Mouse (Mus musculus) kidney, adult 2 months (tissue): Measurements from ENCODE around the gene Cept1. TPM values are rescaled to one million over a fixed set of nuclear protein-coding genes. Genes with fewer than 3 reads are reported as not detected.

ENCODE experiments used
- DNase-seq: peaks from one replicate; pipeline ENCODE4 v3.0.0; 2021
- H3K27ac ChIP-seq: fragments of 200-500 bp; 2 replicates; pipeline ENCODE4 v1.5.1; 2012; ENCODE audit warnings: low read depth, low read length, control low read depth, inconsistent platforms; ENCODE audit not compliant: insufficient read depth
- H3K27me3 ChIP-seq: fragments of 200-500 bp; replicated peaks from 2 replicates; pipeline ENCODE4 v1.6.1; 2012; ENCODE audit warnings: mild to moderate bottlenecking, moderate library complexity, low read length, inconsistent platforms; ENCODE audit not compliant: control insufficient read depth, insufficient read depth
- H3K36me3 ChIP-seq: fragments of 200-500 bp; 2 replicates; pipeline ENCODE4 v1.6.1; 2012; ENCODE audit warnings: mild to moderate bottlenecking, moderate library complexity, low read length, inconsistent platforms; ENCODE audit not compliant: control insufficient read depth, insufficient read depth
- H3K4me1 ChIP-seq: fragments of 200-500 bp; 2 replicates; pipeline ENCODE4 v1.6.1; 2011; ENCODE audit warnings: low read length; ENCODE audit not compliant: control insufficient read depth, insufficient read depth
- H3K4me3 ChIP-seq: fragments of 200-500 bp; 2 replicates; pipeline ENCODE4 v1.5.1; 2011; ENCODE audit warnings: mild to moderate bottlenecking, low read depth, low read length, control low read depth; ENCODE audit not compliant: insufficient read depth
- CTCF ChIP-seq: fragments of 200-500 bp; conservative IDR thresholded peaks from 2 replicates; pipeline ENCODE4 v1.5.1; 2011; ENCODE audit warnings: low read depth, mild to moderate bottlenecking, control low read depth, low read length, moderate library complexity, mixed read lengths; ENCODE audit not compliant: insufficient read depth, insufficient read length
- POLR2A ChIP-seq: fragments of 200-500 bp; IDR thresholded peaks from one replicate; pipeline ENCODE4 v1.6.1; 2011; ENCODE audit warnings: low read depth, low read length, control low read depth
- WGBS: fragments of 180-500 bp; shearing (Covaris S2); methylation state at CpG from one replicate; pipeline ENCODE4 v1.1.7; 2018; 5-methylcytosine and 5-hydroxymethylcytosine counted together
- polyA plus RNA-seq: library from polyadenylated mRNA; depleted of rRNA; stranded (reverse); fragments of >200 nt; gene quantifications from 2 replicates; pipeline ENCODE4 v1.2.3, GENCODE M21; 2012

Gene Cept1
- polyA plus RNA-seq, 1 experiment: 20.6 TPM

GRCm38 (mm10) chr3:106494417-106494950 is 53.1 kb downstream of the Cept1 start:
- 71% methylated on average over 1 of the region's 1 CpGs for WGBS

DNA sequence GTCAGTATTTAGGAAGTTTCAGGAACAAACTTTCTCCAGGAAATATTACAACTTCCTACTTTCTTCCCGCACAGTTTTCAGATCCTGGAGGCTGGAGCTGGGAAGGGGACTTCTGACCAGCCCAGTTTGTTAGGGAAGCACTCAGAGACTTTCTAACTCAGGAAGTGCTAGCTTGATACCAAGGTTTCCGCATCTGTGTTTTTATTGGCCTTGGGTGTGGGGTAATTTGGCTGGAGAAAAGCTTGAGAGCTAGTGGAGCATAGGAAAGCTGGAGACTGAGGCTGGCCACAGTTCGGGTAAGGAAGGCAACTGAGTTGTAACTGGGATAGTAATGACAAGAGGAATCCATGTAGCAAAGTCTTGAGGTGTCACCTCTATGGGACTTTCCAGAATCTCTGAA is 53.7 kb downstream of the Cept1 start:
- H3K36me3 ChIP-seq: no peaks in the 10 kb centered on the region
- TF ChIP-seq CTCF (no peak), POLR2A (no peak)
- WGBS: 49% methylated on average over 3 of the region's 3 CpGs
- no peaks in the 10 kb centered on the region; the same call in 1 of the 2 replicates for H3K4me1 ChIP-seq
- H3K27ac ChIP-seq: no peak overlapping the region
- no peaks in the 10 kb centered on the region for H3K27me3 ChIP-seq
- no peak for DNase-seq
- no peak overlapping the region for H3K4me3 ChIP-seq

More at GRCm38 (mm10) chr3:106494417-106494950, 53.1 kb downstream of the Cept1 start:
- TF ChIP-seq CTCF (no peak), POLR2A (no peak)
- DNase-seq: no peak
- Histone ChIP-seq H3K27ac (no peak overlapping the region), H3K36me3 (no peaks in the 10 kb centered on the region), H3K4me3 (no peak overlapping the region), H3K4me1 (no peaks in the 10 kb centered on the region; the same call in 1 of the 2 replicates), H3K27me3 (no peaks in the 10 kb centered on the region)

DNA sequence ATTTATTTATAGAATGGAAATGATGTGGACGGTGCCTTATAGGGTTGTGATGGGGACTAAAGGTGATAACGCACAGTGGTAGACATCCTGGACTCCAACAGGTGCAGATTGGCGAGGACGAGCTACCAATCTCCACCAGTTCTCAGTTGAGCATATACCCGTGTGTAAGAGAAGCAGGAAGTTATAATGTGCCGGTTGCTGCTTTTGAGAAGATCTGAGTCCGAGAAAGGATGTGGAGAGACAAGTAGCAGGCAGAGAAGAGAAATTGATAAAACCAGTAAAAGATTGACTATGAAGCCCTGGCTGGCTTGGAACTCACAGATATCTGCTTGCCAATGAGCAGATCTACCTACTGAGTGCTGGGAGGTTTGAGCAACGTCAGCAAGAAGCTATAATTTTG is 54.4 kb downstream of the Cept1 start:
- no peaks in the 10 kb centered on the region for H3K36me3 ChIP-seq
- no peaks in the 10 kb centered on the region for H3K27me3 ChIP-seq
- 91% methylated on average over 8 of the region's 8 CpGs for WGBS
- H3K27ac ChIP-seq: no peak overlapping the region
- no peaks in the 10 kb centered on the region; the same call in 1 of the 2 replicates for H3K4me1 ChIP-seq
- no peak for DNase-seq
- TF ChIP-seq CTCF (no peak), POLR2A (no peak)
- H3K4me3 ChIP-seq: no peak overlapping the region

GRCm38 (mm10) chr3:106492723-106493122 is 54.9 kb downstream of the Cept1 start:
- WGBS: 98% methylated on average over 1 of the region's 1 CpGs
- no peaks in the 10 kb centered on the region; the same call in 1 of the 2 replicates for H3K4me1 ChIP-seq
- DNase-seq: no peak
- H3K36me3 ChIP-seq: no peaks in the 10 kb centered on the region
- H3K27ac ChIP-seq: no peak overlapping the region
- H3K4me3 ChIP-seq: no peak overlapping the region
- no peaks in the 10 kb centered on the region for H3K27me3 ChIP-seq
- no peak for TF ChIP-seq POLR2A

DNA sequence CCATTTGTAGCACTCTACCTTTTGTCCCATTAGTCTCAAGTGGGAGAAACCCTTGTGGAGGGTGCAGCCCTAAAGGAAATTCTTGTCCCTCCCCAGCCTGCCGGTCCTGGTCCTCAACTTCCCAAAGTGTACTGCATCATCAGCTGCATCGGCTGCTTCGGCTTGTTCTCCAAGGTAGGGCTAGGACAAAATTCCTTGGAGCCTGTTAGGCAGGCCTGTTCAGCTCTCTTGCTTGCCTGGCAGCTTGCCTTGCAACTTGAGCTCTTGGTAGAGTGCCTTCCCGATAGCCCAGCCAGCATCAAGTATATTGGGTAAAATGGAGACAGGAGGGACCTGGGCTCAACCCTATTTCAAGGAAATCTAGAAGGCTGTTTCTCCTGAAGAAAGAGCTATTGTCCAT is 57.4 kb downstream of the Cept1 start:
- H3K4me3 ChIP-seq: no peak overlapping the region
- no peak overlapping the region for H3K27ac ChIP-seq
- 79% methylated on average over 4 of the region's 4 CpGs for WGBS
- no peaks in the 10 kb centered on the region for H3K27me3 ChIP-seq
- H3K4me1 ChIP-seq: no peaks in the 10 kb centered on the region
- no peak for DNase-seq
- TF ChIP-seq CTCF (no peak), POLR2A (no peak)
- no peaks in the 10 kb centered on the region for H3K36me3 ChIP-seq

DNA sequence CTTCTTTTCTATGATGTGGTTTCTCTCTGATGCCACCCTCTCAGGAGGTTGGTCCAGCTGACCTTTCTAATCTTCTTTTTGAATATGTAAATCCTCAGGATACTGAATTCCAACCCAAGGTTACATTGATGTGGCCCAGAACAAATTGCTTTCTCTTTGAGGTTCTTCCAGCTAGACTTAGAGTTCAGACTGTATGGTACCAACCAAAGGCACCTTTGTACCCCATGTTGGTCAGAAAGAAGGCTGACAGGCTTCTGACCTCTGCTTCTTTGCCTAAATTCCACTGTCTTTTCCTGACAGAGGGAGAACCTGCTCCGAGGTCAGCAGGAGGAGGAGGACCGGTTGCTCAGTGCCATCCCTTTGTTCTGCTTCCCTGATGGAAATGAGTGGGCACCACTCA is 60.1 kb downstream of the Cept1 start:
- no peak for DNase-seq
- Histone ChIP-seq H3K4me3 (no peak overlapping the region), H3K4me1 (no peaks in the 10 kb centered on the region), H3K27ac (no peak overlapping the region), H3K27me3 (no peaks in the 10 kb centered on the region), H3K36me3 (no peaks in the 10 kb centered on the region)
- WGBS: 89% methylated on average over 2 of the region's 2 CpGs
- TF ChIP-seq CTCF (no peak), POLR2A (no peak)

- TF ChIP-seq POLR2A (no peak), CTCF (no peak)
- Histone ChIP-seq H3K27me3 (no peaks in the 10 kb centered on the region), H3K4me3 (no peak overlapping the region), H3K36me3 (no peaks in the 10 kb centered on the region), H3K27ac (no peak overlapping the region), H3K4me1 (no peaks in the 10 kb centered on the region)
- DNase-seq: no peak
- 75% methylated on average over 5 of the region's 5 CpGs for whole genome bisulfite sequencing
Observed at GRCm38 (mm10) chr3:106485810-106486209, 61.8 kb downstream of the Cept1 start.
